ENCODE assay signal across 12 mouse cellular contexts in the genomic region with DNA sequence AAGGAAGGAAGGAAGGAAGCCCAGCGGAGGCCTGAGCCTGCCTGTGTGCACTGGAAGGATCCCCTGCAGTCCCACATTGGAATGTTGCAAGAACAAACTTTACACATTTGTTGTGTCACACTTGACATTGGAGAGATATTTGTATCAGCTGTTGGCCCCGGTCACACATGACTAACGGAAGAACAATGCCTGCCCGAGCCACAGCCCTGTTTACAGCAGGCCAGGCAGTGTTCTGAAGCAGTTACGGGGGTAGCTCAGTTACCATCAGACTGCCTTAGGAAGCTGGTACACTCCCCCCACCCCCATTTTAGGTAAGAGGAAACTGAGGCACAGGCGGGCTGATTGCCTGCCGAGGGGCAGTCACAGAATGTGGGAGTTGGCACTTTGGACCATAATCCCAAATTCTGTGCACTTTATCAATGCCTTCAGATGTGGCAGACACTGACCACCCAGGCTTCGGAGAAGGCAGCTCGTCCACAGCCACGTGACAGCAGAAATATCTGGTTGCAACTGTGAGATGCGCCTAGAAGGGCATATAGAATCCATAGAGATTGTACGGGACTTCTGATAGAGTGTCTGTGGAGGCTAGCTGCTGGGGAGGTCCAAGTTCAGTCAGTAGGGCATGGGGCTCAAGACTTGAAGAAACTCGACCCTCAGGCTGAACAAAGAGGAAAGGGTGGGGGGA. TPM values are rescaled to one million over a fixed set of nuclear protein-coding genes. Genes with fewer than 3 reads are reported as not detected.
DNase-seq lines count a peak whose midpoint lies in the region; ATAC-seq lines count a peak whose summit lies in the region.
"Had no signal": no experiment of that assay in that cellular context is flagged by ENCODE, and none has a peak within 500 bp of the region (broad histone marks: within the 10 kb centered on the region; RNA-seq: fewer than 3 reads in every experiment).

No protein-coding gene starts in this region.

- no peak overlapping the region for H3K27ac ChIP-seq in forebrain, embryonic 15.5 days (replicated peaks)
- no peak overlapping the region for H3K27ac ChIP-seq in forebrain, embryonic 11.5 days (ENCODE audit: low read depth, low read length)
- H3K27ac ChIP-seq: liver, embryonic 12.5 days had no signal

- H3K4me2 ChIP-seq in forebrain, embryonic 15.5 days (replicated peaks), result no peak overlapping the region
- H3K4me2 ChIP-seq in forebrain, embryonic 11.5 days (ENCODE audit: low read depth, low read length, severe bottlenecking), result no peak overlapping the region
- H3K4me2 ChIP-seq: liver, embryonic 12.5 days had no signal

- peaks cover 11% of the 10 kb centered on the region; the same call in 1 of the 2 replicates for H3K4me1 ChIP-seq in forebrain, embryonic 15.5 days
- no peaks in the 10 kb centered on the region for H3K4me1 ChIP-seq in forebrain, embryonic 11.5 days (replicated peaks; ENCODE audit: control insufficient read depth, insufficient read depth, low read length)

- DNase-seq in kidney, postnatal 10 days, result peak; percentile 38
- no peak for DNase-seq in kidney, postnatal 36 days
- peak; percentile 23 for DNase-seq in adrenal gland, postnatal 25 days
- peak; percentile 71 to 78 for DNase-seq in heart, postnatal 10 days
- DNase-seq in lung, postnatal 36 days, result peak; percentile 57
- DNase-seq in spleen, postnatal 4 days (ENCODE audit: low spot score in 2 of 2), result no peak
- no peak for DNase-seq in forebrain, embryonic 11.5 days (ENCODE audit: low spot score)
- DNase-seq: cerebellum, postnatal 14 days had no signal

- no peaks in the 10 kb centered on the region for H3K9me3 ChIP-seq in forebrain, embryonic 15.5 days
- H3K9me3 ChIP-seq in forebrain, embryonic 11.5 days (ENCODE audit: control insufficient read depth, low read length), result no peaks in the 10 kb centered on the region
- H3K9me3 ChIP-seq: liver, embryonic 12.5 days had no signal

- ATAC-seq in forebrain, embryonic 15.5 days (replicated peaks), result no peak
- ATAC-seq in forebrain, embryonic 11.5 days (replicated peaks; ENCODE audit: low FRiP score), result no peak
- ATAC-seq: liver, embryonic 12.5 days had no signal

- 75% methylated on average over 13 of the region's 13 CpGs for WGBS in forebrain, embryonic 15.5 days
- WGBS in forebrain, embryonic 11.5 days, result 82% methylated on average over 13 of the region's 13 CpGs

- no peak overlapping the region for H3K9ac ChIP-seq in forebrain, embryonic 15.5 days (replicated peaks)
- H3K9ac ChIP-seq in forebrain, embryonic 11.5 days (ENCODE audit: low read length), result no peak overlapping the region
- H3K9ac ChIP-seq: liver, embryonic 12.5 days had no signal

- no peak overlapping the region for H3K4me3 ChIP-seq in forebrain, embryonic 15.5 days
- H3K4me3 ChIP-seq in forebrain, embryonic 11.5 days (ENCODE audit: low read depth, low read length), result no peak overlapping the region
- H3K4me3 ChIP-seq: liver, embryonic 12.5 days had no signal

- peaks cover 16% of the 10 kb centered on the region for H3K27me3 ChIP-seq in forebrain, embryonic 15.5 days
- H3K27me3 ChIP-seq in forebrain, embryonic 11.5 days (ENCODE audit: control insufficient read depth, insufficient read depth, low read length), result peaks cover 4% of the 10 kb centered on the region

- H3K36me3 ChIP-seq in forebrain, embryonic 15.5 days, result no peaks in the 10 kb centered on the region
- H3K36me3 ChIP-seq in forebrain, embryonic 11.5 days (ENCODE audit: control insufficient read depth, insufficient read depth, low read length), result no peaks in the 10 kb centered on the region
- H3K36me3 ChIP-seq: liver, embryonic 12.5 days had no signal

- intact Hi-C loops in heart, postnatal 10 days (cut with DNase I), result no loop called here

RNA-seq across cellular contexts. Expression of a gene that starts 52.7 kb away (rescaled TPM):
- total RNA-seq in adrenal gland, postnatal 25 days (2021), result 2.7 and 2.8 TPM in 2 replicates
- 100 to 1,000 TPM; 378 to 449 TPM for total RNA-seq in heart, postnatal 10 days (2021)
- 0.22 and 0.25 TPM in 2 replicates for polyA plus RNA-seq in forebrain, embryonic 15.5 days (2015; fragmentation: Nextera tagmentation; extraction: Ambion mirVana)
- polyA plus RNA-seq in forebrain, embryonic 11.5 days (2014; fragmentation: Nextera tagmentation; extraction: Ambion mirVana), result 0.08 and 0.25 TPM in 2 replicates
- total RNA-seq: CH12.LX; hematopoietic stem cell, adult 5-6 weeks had no signal

Comparison
In these comparisons a context has a peak if more than half of its experiments do, and no peak if none do; other contexts are left out.
1. DNase-seq: peak in kidney, postnatal 10 days (single experiment), adrenal gland, postnatal 25 days (single experiment), heart, postnatal 10 days (2 of 2) and lung, postnatal 36 days (single experiment); none in kidney, postnatal 36 days (0 of 2), spleen, postnatal 4 days (0 of 2) and forebrain, embryonic 11.5 days (single experiment).
2. RNA of a gene that starts 52.7 kb away (total RNA-seq): 378 to 449 TPM in heart, postnatal 10 days; 2.7 to 2.8 TPM in adrenal gland, postnatal 25 days; every median in the first group is over 10 times any median in the second.